Mouse (Mus musculus): ENCODE data around the gene Slc7a5.

Slc7a5 gene

DNA sequence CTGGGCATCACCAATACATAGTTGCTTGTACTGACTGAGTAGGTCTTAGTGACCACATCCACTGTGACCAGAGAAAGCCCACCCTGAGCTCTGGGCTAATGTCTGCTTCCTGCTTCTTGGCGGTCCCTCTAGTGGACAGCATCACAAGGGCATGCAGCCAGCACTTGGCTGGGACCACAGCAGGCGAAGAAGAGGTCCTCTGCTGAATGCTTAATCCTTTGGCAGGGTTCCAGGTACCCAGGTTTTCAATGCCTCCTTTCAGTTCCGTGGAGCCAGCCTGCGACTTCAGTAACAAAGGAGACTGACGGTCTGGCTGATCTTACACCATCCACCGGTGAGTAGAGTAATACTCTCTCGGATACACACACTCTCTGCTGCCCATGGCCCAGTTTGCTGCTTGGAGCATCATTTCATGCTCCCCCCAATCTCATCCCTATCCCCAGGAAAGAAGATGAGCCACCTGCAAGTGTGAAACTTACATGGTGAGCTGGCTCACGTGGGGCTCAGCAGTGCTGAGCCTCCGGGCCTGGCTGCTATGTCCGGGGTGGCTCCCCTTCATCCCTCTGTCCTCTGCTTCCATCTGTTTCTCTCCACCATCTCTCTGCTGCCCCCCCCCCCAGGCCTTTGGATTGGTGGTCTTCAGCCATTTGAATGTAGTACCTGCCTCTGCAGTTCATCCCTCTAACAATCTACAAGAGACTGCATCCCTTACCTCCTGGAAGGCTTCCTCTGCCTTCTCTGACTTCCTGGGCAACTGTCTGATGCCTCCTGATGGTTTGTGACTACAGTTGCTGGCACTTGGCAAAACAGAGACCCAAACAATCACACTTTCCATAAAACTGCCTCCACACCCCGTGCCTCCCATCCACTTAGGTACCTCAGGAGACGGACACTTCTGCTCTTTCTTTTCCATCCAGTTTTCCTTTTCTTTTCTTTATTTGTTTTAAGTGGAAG lies 28.1 kb upstream of the Slc7a5 start:
- peak; percentile 86 for DNase-seq

DNA sequence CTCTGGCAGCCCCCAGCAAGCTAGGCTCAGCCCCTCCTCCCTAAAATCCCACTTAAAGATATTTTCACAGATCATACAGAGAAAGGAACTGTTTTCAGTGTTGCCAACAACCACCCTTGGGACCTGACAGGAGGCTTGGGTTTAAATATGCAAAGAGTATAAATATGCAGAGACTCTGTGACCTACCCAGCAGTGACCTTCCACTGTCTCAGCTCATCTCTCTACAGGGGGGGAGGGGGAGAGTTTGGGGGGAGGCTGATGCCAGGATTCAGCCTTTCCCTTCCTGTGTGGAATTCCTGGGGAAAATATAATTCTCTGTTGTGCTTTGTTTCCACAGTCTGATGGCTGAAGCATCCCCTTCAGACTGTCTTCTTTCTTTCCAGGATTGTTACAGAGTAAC lies 27.4 kb upstream of the Slc7a5 start:
- no peak for DNase-seq

DNA sequence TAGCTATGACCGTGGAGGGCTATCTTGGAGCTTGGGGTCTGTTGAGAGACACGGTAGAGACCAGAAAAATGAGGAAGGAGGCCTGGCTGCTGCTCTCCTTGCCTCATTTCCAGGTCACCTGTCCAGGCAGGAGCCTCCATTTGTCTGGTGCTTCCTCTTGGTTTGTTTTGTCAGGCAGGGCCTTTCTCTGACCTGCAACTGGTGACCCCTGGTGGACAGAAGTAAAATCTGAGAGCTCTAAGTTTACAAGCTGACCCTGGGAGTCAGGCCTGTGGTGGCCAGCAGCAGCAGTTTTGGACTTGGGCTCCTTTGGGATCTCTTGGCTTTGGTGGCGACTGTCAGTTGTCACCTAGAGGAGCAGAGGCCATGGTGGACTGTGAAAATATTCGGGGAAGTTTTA lies 27.0 kb upstream of the Slc7a5 start:
- peak; percentile 50 for DNase-seq

DNA sequence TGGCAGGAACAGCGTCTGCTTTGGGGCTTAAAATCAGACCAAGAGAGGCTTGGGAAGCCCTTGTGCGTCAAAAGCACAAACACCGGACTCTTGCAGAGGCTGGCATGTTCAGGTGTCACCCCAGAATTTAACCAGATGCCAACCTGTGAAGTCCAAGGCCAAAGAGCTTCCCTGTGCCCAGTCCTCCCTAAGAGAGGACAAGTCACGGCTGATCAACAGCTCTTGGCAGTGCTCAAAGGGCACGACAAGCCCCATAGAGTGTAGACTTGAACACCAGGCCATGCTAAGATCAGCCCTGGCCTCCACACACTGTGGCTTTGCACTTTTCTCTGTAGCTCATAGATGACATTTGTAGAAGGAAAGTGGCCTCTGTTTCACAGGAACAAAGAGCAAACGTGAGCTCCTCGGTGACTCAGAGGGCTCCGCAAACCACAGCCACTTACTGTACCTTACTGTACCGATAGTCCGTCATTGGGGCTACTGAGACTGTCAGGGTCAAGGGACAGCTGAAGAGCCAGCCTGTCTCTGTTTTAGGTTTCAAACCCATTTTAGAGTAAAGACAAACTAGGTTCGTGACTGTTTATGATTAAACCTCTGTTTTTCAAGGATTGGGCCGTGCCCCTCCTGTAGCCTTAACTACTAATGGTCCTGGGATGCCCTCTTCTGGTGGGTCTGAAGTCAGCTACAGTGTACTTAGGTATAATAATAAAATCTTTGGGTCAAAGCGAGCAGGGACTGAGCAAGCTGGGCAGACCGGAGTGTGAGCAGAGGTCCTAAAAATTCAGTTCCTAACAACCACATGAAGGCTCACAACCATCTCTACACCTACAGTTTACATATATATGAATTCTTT lies 25.4 kb upstream of the Slc7a5 start:
- no peak for DNase-seq

DNA sequence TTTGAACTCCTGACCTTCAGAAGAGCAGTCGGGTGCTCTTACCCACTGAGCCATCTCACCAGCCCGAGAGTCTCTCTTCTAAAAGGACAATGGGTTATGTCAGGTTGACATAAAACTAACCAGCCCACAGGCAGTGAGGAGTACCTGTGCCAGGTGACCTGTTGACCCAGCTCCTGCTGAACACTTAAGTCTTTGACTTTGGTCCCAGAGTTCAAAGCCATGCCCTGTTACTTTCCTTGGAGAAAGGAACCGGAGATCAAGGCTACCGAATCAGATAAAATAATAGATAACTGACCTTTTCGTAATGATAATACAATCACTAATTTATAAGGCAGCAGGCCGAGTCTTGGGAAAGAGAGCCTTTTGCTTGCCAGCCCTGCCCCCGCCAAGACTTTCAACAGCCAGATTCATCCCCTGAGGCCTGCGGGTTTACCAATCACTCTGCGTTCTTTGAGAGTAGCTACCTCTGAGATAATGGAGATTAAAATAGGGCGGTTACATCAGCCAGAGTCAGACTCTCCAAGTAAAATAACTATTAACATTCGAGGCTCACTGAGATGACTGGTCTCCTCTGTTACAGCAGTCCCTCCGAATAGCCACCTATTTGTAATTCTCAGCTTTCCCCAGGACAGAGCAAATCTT lies 24.7 kb upstream of the Slc7a5 start:
- no peak for DNase-seq

DNA sequence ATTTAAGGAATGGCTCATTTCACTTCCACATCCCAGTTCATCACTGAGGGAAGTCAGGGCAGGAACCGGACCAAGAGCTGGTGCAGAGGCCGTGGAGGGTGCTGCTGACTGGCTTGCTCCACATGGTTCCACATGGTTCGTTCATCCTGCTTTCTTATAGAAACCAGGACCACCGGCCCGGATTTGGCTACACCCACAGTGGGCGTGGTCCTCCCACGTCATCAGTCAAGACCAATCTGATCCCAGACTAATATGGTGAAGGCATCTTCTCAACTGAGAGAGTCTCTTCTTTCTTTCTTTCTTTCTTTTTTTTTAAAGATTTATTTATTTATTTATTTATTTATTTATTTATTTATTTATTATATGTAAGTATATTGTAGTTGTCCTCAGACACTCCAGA lies 24.1 kb upstream of the Slc7a5 start:
- DNase-seq: no peak

DNA sequence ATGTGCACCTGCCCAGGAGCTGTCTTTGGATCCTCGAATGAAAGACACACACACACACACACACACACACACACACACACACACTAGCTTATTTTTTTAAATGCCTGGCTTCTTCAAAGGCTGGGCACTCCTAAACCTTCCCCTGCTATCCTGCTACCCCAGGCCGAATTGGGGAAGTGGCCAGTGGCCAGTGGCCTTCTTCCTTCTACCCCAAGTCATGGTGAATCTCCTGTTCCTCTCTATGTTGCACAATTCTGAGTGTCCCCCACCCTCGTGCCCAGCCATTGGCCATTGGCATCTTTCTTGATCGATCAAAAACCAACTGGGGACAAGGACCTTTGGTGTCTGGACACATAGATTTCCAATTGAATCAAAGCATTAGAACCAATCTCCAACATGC lies 22.6 kb upstream of the Slc7a5 start:
- DNase-seq: no peak

DNA sequence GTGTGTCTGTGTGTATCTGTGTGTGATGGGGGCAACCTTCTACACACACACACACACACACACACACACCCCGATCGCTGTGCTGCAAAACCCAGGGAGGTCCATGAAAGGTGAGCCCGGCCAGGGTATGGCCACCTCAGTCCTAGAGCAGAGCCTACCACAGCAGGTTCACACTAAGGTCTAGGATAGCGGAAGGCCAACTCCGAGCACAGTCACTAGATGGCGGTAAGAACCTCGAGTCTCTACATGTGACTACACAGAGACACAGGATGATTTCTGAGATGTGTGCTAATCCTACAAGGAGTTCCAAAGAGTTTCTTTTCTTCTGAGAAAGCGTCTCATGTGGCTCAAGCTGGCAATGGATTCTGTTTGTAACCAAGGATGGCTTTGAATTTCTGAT lies 19.8 kb upstream of the Slc7a5 start:
- DNase-seq: peak; percentile 60

DNA sequence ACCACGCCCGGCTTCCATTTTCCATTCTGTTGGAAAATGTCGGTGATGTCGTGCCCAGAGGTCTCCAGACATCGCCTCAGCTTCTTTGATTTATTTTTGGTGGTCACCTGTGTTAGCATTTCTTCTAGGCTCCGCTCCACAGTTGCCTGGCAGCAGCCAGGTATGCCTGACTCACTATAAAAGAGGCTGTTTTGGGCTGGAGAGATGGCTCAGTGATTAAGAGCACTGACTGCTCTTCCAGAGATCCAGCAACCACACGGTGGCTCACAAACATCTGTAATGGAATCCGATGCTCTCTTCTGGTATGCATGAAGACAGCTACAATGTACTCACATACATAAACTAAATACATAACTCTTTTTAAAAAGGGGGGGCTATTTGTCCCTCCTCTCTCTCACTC lies 18.8 kb upstream of the Slc7a5 start:
- no peak for DNase-seq

DNA sequence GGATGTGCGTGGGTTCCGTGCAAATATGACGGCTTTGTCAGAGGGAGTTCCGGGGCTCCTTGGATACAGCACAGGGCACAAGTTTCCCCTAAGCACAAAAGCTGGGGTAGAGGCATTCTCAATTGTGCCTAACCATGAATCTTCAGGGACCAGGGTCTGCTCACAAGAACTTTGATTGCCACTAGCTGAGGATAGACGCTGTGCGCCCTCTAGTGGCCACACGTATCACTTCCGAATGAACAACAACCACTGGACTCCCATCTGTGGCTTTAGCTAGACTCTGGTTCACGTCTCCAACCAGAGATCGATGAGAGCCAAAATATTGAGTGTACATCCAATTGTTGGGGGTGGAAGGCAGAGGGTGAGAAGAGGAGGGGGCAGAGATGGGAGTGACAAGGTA lies 18.1 kb upstream of the Slc7a5 start:
- peak; percentile 77 for DNase-seq

DNA sequence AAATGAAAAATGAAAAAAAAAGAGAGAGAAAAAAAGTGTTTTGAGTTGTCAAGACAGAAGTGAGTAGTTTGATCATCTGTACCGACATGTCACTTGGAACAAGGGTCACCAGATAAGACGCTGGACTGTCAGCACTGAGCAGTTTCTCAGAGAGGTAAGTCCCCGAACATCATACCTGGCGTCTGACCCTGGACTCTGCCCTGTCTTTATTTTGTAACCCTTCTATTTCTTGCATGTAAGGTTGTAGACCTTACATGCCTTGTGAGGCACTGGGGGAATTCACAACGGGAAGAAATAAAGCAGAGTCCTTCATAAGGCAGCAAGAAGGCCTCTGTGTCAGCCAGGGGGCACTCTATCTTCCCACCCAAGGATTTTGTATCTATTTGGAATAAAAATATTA lies 17.2 kb upstream of the Slc7a5 start:
- DNase-seq: no peak

DNA sequence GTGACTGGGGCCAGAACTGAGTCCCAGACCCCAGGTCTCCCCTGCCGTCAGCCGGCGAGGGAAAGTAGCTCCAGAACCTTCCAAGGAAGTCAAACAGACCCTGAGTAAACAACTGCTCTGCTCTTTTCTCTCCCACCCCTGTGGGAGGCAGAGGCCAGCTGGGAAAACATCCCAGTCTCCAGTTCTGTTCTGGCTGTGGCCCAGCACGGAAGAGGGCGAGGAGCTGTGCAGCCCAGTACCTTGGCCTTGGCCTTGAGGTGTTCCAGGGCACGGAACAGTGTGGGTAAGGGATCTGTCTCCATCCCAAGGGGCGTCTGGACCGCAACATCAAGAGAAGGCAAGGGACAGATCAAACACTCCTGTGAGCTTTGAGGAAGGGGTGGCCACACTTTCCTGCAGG lies 14.6 kb upstream of the Slc7a5 start:
- no peak for DNase-seq

DNA sequence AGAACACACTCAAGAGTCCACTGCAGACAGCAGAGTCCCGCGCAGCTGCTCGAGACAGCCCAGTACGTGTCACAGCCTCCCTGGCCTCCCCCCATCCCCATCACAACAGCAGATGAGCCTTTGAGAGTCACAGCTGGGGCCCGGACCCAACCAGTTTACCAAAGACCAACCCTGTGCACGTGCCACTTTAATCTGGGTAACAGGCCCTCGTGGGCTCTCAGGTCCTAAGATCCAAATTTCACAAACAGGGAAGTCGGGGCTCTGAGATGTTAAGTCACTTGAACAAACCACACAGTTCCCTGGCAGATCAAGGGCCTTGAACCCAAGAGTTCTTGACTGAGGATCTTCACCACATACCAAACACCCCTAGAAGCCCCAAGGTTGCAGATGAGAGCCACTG lies 14.1 kb upstream of the Slc7a5 start:
- DNase-seq: no peak

DNA sequence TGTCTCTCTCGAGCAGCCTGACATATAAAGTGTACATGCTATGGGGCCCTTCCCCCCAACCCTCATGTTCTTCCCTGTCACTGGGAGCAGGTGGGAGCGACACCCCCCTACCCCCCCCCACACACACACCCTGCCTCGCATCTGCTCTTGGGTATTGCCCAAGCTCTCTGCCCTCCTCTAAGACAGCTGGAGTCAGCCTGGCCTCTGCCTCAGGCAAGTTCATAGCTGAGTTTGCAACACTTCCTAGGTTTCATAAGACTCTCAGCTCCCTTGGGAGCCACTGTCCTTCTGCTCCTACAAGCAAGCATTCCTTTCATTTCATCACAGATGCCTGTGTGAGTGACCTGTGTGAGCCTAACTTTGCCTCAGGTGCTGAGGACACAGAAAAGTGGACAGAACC lies 12.2 kb upstream of the Slc7a5 start:
- DNase-seq: no peak

DNA sequence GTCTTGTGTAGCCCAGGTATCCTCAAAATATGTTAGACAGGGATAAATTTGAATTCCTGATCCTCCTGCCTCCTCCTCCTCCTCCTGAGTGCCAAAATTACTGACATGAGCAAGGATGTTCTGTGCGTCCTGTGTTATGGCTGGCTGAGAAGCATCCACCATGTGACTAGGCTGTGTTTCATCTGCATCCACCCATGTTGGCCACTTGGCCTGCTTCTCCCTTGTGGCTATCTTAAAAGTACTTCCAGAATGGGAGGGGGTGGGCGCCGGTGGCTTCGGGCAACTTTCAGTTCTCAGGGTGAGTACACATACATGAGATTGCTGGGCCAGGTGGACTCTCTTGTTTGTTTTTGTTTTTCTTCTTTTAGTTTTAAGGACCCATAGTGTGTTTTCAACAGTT lies 11.7 kb upstream of the Slc7a5 start:
- DNase-seq: no peak

DNA sequence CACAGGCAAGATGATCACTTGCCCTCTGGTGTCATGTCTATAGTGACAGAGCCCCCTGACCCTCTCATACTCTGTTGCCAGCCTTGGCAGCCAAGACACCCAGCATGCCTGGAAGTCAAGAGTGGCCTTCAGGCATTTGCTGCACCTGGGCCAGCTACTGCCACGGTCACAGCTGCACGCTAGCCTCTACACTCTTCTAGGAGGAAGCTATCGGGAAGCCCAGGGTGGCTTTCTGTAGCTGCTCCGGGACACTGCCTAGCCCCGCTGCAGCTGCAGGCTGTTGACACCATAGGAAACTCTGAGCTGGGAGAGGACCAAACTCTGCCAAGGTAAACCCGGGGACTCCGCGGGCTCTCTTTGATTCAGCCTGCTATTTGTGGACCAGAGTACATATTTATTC lies 5.9 kb upstream of the Slc7a5 start:
- DNase-seq: no peak

DNA sequence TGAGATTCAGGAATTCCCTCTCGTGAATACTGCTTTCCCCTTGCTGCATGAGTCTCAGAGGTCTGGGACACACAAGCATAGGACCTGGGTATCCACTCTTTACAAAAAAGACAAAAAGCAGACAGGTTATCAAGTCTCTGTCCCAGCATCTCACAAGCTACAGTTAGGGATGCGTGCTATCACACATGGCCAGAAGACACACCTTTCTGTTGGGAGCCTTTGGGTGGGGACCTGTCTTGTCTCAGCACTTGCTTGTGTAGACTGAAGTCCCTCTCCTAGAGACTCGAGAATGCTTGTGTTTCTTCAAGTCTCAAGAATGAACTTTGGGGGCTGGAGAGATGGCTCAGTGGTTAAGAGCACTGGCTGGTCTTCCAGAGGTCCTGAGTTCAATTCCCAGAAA lies 5.3 kb upstream of the Slc7a5 start:
- DNase-seq: no peak

DNA sequence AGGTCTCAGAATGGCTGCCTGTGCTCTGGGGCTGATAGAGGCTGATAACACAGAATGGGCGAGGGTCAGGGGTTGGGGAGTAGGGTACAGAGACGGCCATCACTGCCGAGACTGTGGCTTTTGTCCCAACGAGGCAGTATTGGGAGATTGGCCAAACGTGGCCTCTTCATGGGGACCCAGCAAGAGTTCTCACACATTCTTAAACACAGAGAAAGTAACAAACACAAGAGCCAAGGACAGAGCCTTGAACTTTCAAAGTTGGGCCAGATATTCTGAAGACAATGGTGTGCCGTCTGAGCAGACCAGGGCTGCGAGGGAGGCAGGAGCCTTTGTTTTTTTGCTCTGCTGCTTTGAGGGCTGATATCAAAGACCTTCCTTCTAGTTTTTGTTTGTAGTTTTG lies 4.5 kb upstream of the Slc7a5 start:
- no peak for DNase-seq

DNA sequence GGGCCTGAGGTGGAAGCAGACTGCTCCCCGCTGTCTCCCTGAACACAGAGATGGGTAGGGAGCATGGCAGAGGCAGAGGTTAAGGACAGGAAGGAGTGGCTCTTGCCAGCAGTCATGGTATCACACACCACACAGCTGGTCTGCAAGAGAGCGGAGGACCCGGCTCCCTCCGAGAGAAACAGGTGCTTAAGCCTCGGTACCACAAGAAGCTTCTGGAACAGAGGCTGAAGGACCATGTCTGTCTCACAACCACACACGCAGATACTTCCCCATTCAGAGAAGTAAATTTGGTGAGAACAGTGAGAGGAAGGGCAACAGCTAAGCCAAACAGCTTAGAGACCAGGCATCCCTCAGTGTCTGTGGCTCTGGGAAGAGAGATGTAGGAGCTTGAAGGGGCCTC lies 3.9 kb upstream of the Slc7a5 start:
- no peak for DNase-seq

DNA sequence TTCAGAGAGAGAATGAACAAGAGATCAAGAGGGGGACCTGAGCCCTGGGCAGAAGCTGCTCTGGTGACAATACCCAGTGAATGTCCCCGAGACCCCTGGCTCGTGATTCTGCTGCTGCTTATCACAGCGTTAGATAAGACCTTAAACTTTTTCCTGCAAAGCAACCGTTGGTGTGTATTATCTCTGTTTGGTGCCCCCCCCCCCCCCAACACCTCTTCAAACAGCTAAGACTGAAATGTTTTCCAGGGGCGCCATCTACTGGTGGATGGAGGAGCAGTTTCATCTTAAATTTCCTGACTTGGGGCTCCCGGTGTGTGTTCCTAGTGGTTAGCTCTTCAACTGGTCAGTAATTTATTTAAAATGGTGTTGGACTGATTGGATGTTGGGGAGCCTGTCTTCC lies 2.2 kb upstream of the Slc7a5 start:
- peak; percentile 89 for DNase-seq

DNA sequence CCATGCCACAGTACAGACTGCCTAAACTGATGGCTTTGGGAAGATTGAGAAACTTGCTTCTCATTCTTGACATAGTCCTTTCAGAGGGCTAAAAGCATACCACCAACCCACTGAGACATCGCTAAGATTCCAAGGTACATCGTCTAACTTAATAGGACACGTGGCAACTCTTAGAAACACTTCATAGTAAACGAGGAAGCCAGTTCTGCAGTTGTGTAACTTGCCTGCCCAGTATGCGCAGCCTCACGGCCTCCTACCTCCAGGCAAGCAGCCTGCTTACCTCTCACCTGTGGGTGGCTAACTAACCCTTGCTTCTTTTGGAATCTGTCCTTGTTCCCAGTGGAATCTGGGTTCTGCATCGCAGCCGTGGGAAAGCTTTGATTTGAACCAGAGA lies 1.7 kb upstream of the Slc7a5 start:
- DNase-seq: peak; percentile 36

DNA sequence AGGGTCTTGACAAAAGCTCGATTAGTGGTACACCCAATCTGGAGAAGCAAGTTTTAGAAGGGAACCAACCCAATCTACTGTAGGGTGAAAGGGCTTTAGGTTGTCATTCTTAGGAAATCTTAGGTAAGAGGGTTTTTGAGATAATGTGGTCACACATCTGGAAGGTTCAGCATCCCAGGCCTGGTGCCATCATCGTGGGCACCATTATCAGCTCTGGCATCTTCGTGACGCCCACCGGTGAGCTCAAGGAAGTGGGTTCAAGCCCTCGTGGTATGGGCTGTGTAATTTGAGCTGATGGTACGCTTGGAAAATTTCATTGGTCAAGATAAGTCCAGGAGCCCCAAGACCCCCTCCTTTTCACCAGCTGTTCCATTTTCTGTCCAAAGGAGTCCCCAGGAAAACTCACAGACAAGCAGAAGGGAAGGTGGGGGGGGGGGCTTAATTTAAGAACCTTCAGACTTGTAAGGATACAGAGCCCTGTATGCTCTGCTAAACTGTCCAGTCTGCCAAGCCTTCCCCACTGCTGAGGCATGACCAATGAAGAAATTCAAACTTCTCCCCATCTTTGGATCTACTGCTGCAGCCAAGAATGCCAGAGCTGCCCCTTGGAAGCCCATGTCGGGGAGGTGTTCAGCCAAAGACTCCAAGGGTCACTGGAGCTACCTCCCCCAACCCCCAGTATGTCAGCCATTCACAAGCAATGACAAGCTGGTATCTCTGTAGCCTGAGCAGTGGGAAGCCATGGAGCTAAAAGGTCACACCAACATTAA lies 1.1 kb upstream of the Slc7a5 start:
- DNase-seq: peak; percentile 57

All from cerebellum, adult 9-10 months (tissue).